Mouse (Mus musculus): ENCODE measurements around the gene Lyrm2.

Gene Lyrm2

DNA sequence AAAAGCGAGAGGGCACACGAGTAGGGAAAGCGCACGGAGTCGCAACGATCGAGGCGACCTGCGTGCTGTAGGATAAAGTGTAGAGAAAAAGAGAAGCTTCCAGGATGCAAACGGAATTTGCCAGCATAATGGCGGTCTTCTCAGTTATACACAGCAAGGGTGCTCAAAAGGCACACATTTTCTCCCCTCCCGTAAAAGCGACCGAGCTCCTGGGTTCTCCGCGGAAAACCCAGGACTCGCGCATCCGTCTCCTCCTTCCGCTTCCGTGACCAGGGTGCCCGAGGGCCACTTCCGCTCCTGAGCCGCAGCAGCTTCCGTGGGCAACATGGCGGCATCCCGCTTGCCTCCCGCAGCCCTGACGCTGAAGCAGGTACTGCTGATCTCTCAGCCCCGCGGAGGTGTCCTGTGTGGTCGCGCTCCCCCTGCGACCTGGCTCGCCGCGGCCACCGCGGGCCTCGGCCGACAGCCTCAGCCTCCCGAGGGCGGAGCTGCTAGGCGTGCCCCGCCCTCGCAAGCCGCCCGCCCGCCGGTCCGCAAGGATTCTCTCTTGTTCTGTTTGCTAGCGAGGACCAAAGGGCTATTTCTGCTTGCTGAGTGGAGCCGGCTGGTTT, at the start of gene Lyrm2:
Gene Lyrm2, plus strand, starts transcription at position 288 of the 611 bp plus-strand sequence.
- DNase-seq (ENCODE audit: low read depth, low spot score) = peak; percentile 69

DNA sequence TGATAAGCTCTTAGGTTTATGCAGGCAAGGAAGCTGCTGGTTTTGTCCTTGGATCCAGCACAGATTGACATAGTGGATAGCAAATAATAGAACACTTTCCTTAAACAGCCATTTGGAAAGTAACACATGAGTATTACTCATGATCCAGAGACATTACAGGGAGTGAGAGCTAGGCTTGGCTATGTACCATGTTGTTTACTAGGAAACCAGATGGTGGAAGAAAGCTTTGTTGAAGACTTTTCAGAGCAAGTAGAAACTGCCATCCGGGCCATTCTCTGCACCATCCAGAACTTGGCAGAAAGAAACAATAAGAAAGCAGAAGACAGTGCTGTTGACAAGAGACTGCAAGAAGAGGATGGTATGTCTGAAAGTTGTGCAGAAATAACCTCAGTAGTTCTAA, 49.3 kb upstream of the Lyrm2 start:
- DNase-seq (ENCODE audit: low read depth, low spot score) = no peak

DNA sequence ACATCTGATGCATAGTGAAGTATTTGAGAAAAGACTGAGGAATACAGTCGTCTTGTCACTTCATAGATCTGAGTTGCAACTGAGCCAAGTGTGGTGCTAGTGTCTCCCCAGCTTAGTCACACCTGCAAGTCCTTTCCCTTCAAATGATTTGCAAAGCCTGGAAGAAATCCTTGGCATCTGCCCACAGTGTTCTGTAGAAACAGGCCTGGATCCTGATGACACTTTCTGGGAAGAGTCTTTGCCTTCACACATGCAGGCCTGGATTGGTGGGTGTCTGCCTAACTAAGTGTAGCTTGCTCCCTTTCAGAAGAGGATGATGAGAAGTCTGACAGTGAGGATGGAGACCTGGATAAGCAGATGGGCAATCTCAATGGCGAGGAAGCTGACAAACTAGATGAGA, 42.6 kb upstream of the Lyrm2 start:
- no peak for DNase-seq (ENCODE audit: low read depth, low spot score)

DNA sequence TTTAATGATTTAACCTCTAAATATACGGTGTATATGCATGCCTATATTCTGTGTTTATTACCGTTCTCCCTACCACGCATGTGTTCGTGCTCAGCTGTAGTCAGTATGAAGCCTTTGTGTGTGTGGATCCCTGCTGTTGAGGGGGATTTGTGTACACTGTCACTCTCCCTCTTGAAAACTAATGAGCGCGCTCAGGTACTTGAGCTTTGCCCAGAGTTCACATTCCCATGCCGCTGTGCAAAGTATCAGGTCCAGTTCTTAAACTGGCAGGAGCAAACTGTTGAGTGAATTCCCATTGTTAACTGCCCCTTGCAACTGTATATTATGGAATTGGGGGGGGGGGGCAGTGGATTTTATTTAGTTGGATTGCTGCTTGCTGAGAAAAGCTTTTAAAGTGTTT, 32.6 kb upstream of the Lyrm2 start:
- no peak for DNase-seq (ENCODE audit: low read depth, low spot score)

DNA sequence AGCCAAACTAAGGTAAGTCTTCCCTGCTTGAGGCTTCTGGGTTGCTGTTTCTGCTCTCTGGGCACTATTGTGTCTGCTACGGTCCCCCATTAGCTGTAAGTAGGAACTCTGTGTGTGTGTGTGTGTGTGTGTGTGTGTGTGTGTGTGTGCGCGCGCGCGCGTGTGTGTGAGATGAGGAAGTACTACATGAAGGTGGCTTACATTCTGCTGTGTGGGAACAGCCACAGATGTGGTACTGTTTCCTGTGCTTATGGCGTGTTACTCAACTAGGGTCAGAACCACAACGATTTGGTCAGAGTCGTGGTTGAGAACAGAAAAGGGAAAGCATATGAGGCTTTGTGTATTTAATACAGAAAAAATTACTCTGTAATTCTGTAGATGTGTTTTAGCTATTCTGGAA, 32.0 kb upstream of the Lyrm2 start:
- no peak for DNase-seq (ENCODE audit: low read depth, low spot score)

DNA sequence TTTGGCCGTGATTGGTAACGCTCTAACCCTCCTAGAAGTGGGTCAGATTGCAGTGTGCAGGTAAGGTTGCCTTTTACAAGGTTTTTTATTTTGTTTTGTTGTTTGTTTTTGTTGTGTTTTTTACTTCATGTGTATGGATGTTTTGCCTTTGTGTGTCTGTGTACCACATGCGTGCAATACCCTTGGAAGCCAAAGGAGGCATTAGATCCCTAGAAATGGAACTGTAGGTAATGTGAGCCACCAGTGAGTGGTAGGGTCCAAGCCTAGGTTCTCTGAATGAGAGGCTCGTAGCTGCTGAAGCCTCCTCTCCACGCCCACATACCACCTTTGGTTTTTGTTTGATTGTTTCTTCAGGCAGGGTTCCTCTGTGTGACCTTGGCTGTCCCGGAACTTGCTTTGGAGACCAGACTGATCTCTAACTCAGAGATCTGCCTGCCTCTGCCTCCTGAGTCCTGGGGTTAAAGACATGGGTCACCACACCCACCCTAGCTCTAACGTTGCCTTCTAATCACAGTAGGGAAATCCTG, 29.7 kb upstream of the Lyrm2 start:
- DNase-seq (ENCODE audit: low read depth, low spot score) = no peak

DNA sequence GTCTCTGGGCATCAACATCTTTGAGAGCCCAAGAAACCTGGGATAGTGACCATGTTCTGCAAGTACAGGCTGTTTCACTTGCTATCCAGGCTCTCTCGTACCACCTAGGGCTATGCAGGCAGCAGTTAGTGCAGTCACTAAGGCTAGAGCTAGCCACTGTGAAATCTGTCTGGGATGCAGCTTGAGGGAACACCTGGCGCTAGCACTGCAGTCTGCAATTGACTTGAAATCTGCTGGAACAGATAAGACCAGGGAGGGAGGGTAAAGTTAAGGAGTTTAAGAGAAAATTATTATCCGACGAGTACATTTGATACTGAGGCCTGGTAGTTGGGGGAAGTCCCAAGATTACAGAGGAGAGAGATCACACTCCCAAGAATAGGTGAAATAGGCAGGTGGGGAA, 20.1 kb upstream of the Lyrm2 start:
- DNase-seq (ENCODE audit: low read depth, low spot score) = no peak

DNA sequence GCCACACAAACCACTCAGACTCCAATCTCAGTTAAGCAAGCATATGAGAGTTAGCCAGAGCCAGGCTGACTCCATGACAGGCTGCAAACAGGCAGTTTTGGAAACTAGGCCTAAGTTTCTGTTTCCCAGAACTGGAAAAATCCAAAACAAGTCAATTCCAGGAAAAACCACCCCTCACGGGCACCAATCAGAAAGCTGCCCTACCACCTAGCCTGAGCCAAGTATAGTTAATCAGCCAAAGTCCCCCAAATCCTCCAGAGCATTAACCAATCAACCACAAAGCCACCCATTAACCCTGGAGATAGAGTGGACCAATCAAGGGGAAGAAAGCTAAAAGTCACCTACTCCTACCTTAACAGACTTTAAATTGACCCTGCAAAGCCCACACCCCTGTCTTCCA, 12.9 kb upstream of the Lyrm2 start:
- DNase-seq (ENCODE audit: low read depth, low spot score) = no peak

DNA sequence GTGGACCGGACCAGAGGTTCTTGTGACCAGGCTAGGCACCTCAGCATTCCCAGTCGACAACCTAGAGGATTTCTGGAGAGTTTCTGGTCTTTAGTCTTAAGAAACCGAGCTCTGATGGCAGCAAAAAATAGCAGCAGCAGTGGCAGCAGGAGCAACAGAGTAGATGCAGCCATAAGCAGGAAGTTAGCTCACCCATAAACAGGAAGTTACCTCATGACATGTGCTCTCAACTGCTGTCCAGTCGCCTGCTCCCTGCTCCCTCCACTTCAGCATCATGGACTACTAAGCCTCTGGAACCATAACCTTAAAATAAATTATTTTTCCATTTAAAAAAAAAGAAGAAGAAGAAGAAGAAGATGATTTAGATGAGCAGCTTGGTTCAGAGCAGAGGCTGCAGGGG, 11.0 kb upstream of the Lyrm2 start:
- DNase-seq (ENCODE audit: low read depth, low spot score) = no peak

DNA sequence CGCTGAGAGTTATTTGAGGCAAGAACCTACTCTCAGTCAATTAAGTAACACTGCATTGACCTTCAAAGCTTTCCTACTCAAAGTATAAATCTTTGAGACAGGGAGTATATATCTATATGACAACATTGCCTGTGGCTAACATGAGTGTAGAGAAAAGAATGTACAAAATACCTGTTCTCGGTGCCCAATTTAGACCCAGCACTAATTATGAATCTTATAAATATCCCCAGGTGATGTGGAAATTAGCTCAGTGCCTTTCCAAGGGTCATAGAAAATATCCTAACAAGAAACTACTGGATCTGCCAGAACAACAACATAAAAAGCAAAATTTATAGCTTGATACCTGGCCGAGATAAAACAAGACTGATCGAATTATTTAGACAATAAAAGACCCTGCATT, 1.1 kb upstream of the Lyrm2 start:
- no peak for DNase-seq (ENCODE audit: low read depth, low spot score)

DNA sequence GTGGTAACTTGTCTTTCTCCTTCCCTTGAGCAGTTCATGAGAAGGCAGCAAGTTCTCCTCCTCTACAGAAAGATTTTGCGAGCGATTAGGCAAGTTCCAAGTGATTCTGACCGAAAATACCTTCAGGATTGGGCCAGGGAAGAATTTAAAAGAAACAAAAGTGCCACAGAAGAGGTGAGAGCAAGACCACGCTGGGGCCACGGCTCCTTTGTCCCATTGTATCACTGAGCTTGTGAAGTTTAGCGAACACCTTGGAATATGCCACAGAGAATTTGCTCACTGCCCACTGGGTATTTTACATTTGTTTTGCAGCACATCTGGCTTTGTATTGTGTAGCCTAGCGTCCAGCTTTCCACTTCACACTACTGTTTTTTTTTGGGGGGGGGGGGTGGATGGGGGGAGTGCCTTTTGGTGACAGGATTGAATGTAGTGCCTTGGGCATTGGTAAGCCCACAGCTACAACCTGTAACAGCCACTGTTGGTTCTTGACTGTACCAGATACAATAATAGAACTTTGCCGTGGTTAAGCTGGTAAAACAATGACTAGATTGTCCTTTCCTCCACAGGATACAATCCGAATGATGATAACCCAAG, 621 bp downstream of the Lyrm2 start:
- peak; percentile 7 for DNase-seq (ENCODE audit: low read depth, low spot score)

DNA sequence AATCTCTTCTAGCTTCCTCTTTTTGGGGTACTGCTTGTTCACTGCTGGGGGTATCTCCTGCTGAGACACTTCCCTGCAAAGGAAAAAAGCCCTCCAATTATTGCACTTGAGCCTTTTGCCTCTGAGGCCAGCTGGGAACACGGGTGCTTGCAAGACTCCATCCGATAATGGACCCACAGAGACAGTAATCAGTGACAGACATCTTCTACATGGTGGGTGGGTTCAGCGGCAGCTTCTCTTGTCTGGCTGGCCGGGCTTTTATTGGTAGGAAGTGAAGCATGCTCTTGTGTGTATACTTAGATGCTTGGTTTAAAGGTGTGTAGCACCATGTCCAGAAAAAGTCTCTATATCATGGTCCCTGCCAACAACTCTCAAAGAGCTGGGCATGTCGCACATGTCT, 17.4 kb downstream of the Lyrm2 start:
- no peak for DNase-seq (ENCODE audit: low read depth, low spot score)

DNA sequence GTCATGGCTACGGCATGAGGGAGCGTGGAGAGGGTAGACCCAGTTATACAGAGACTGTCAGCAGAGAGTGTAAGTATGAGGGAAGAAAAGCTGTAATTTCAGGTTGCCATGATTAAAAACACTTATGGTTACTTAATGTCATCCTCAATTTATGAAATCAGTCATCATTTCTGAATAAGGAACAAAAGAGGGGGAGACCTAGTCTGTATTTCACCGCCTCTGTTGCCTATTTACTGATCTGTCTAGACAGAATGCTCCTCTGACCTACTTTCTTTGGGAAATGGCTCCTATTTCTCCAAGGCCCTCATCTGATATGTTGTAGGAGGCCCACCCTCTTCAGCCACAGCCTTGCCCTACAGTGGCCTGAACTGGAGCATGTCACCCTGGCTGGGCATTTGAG, 20.6 kb downstream of the Lyrm2 start:
- no peak for DNase-seq (ENCODE audit: low read depth, low spot score)

DNA sequence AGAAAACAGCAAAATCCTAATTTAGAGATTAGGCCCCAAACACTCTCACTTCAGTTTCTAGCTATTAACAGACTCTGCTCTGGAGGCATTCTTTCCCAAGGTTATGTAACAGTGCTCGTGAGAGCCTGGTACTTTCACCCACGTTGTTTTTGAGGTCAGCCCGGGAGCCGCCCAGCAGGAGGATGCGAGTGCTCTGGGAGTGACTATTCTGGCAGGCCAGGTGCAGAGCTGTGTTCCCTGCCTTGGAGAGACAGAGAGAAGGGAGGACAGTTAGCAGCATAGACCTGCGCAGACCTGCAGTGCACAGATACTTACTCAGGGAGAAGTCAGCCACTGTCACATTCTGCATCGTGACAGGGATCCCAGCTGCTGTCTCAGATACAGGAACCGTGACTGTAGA, 24.2 kb downstream of the Lyrm2 start:
- no peak for DNase-seq (ENCODE audit: low read depth, low spot score)

DNA sequence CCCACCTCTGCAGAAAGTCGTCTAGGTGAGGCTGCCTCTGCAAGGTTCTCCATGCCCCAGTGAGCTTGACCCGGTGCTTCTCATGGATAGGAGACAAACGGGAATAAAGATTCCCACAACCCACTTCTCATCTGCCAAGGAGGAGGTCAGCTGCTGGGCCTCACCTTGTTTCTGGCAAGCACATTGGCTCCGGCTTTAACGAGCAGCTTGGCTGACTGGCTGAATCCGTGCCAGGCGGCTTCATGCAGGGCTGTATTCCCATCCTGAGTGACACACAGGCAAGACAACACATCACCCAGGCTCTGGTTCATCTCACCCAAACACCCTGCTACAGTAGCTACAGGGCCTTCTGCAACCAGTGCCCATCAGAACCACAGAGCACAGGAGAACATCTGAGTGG, 26.9 kb downstream of the Lyrm2 start:
- DNase-seq (ENCODE audit: low read depth, low spot score) = no peak

DNA sequence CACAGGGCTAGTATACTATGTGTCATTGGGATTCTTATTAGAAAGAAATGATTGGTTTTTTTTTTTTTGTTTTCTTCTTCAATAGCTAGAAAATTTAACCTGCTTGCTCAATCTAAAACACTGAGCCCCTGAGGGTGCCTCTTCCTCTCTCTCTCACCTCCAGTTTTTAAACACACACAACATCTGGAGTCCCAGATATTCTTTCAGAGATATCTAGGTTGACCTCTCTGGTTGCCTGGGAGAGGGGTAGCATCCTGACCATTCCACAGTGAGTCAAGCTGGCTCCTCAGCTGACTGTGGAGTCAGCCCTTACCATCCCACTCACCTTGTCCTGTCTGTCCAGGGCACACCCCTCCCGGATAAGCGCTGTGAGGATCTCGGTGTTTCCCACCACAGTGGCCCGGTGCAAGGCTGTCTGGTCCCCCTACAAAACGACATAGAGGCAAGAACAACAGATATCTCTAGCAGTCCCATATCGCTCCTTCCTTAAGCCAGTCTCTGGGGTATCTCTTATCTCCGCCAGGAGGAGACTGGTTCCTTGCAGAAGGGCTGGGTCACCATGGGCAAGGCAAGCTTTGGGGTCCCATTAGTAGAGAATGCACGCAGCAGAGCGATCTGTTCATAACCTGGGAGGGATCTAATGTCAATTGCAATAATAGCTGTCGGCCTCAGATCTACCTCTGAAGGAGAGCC, 28.5 kb downstream of the Lyrm2 start:
- no peak for DNase-seq (ENCODE audit: low read depth, low spot score)

DNA sequence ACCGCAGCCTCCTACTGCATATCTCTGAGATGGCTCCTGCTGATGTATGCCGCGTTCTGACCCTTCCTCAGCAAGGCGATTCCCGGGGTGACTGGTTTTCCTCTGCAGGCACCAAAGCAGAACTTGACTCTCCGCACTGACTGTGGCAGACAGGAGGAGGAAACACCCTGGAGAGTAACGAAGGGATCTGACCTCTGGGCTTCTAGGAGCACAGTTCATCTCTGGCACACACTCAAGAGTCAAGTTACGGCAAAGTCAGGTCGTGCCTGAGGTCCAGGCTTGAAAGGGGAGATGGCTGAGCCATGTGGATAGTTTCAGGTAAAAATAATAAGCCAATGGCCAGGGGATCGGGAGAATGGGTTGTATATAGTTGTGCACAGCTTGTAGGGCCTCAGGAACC, 29.3 kb downstream of the Lyrm2 start:
- no peak for DNase-seq (ENCODE audit: low read depth, low spot score)

DNA sequence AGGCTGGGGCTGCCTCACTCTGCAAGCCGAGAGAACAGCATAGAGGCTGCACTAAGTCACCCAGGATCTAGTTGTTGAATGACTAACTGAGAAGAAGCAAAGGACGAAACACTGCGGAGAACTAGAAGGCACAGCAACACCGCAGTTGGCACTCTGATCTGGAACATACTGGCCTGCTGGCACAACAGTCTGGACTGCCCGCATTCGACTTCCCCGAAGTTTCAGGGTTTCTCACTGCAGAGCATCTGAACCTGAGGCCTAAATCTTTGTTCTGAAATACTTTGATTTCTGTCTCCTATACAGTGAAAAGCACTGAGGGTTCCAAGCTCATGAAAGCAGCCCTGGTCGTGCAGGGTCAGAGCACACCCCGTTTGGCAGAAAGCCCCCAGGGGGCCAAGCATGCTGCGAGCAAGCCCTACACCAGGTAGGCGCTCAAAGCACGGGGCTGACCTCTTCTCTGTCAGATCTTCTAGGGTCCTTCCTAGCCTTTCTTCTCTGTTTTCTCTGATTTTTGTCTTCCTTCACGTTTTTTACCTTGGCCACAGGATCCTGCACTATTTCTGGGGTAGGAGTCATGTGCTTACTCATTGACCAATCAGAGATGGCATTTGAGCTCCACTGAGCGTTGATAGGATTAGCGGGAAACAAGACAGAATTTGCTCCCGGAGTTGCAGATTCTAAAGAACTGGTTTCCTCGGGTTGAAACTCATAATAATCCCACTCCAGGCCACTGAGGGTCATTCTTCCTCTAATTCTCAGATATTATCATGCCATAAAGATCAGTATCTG, 33.6 kb downstream of the Lyrm2 start:
- no peak for DNase-seq (ENCODE audit: low read depth, low spot score)

DNA sequence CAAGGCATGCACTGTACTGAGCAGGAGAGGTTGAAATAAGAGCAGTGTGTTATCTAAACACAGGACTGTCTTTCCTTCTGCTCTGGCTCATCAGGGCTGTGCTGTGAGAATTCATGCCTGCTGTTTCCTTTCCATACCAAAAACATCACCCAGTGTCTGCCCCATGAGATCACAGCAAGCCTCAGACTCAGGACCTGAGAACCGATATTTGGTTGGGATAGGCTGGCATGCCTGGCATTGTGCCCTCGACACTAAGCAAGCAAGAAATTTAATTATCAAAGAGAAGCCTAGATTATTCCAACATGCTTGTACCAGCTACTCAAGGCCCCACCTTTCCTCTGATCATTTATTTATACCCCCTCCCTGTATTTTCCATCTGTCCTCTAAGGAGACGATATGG, 34.5 kb downstream of the Lyrm2 start:
- no peak for DNase-seq (ENCODE audit: low read depth, low spot score)

DNA sequence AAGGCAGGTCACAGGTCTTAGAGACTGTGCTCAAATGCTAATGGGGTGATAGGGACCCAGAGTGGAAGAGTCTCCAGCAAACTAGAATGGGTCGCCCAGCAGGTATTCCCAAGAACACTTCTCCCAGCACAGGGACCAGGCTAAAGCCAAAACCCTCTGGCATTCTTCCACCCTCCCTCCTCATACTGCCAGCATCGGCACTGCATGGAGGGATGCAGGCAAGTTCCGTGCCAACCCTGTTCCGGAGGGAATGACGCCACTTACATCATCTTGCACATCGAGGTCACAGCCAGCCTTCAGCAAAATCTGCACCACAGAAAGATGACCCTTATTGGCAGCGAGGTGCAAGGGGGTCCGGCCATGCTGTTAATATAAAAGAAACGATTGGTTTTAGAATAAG, 36.0 kb downstream of the Lyrm2 start:
- DNase-seq (ENCODE audit: low read depth, low spot score) = no peak

DNA sequence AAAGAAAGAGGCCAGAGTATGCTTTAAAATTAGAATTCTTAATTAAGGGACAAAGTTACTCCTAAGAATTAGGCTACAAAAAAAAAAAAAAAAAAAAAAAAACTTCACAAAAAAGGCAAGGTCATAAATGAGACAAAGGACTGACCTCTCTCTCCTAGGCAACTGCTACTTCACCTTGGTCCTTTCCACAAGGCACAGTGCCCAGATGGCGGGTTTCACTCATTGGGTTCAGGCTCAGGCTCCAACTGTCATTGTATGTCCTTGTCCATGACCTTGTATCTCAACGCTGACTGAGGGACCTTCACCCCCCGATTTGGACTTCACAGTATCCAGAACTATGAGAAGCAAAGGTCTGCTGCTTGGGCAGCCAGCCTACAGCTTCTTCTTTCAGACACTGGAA, 38.3 kb downstream of the Lyrm2 start:
- no peak for DNase-seq (ENCODE audit: low read depth, low spot score)
